Mouse (Mus musculus) splenic B cell, adult 2 months (primary cell): ENCODE data around the gene Fam20b.
A peak's percentile ranks its signal among the peaks of the same experiment; 100 is the strongest.

ENCODE experiments used
- DNase-seq: peaks from one replicate; pipeline ENCODE4 v3.0.0-alpha.2; 2011; ENCODE audit warnings: low read depth, low spot score
- H3K27me3 ChIP-seq: 2 replicates; pipeline ENCODE4 v1.6.1; 2012; ENCODE audit warnings: mild to moderate bottlenecking, low read length, moderate library complexity, mixed read lengths; ENCODE audit not compliant: control insufficient read depth, poor library complexity, insufficient read depth, severe bottlenecking
- H3K36me3 ChIP-seq: 2 replicates; pipeline ENCODE4 v1.6.1; 2012; ENCODE audit warnings: mild to moderate bottlenecking, low read length, moderate library complexity, mixed read lengths; ENCODE audit not compliant: control insufficient read depth, poor library complexity, insufficient read depth, severe bottlenecking

Gene Fam20b

GRCm38 (mm10) chr1:156710472-156711098, 8.3 kb downstream of the Fam20b start:
- DNase-seq, result no peak
- H3K27me3 ChIP-seq, result no peaks in the 10 kb centered on the region
- H3K36me3 ChIP-seq, result no peaks in the 10 kb centered on the region

GRCm38 (mm10) chr1:156708672-156709071, 10.2 kb downstream of the Fam20b start:
- 0 out of 2 replicates have a peak, but pooled peaks cover 4% of the 10 kb centered on the region for H3K36me3 ChIP-seq
- peak; percentile 43 for DNase-seq
- H3K27me3 ChIP-seq, result no peaks in the 10 kb centered on the region

GRCm38 (mm10) chr1:156705696-156706285, 13.1 kb downstream of the Fam20b start:
- Histone ChIP-seq H3K36me3 (0 out of 2 replicates have a peak, but pooled peaks cover 7% of the 10 kb centered on the region), H3K27me3 (no peaks in the 10 kb centered on the region)
- no peak for DNase-seq

GRCm38 (mm10) chr1:156703444-156703843, 15.4 kb downstream of the Fam20b start:
- Histone ChIP-seq H3K27me3 (no peaks in the 10 kb centered on the region), H3K36me3 (0 out of 2 replicates have a peak, but pooled peaks cover 7% of the 10 kb centered on the region)

GRCm38 (mm10) chr1:156702151-156702550, 16.7 kb downstream of the Fam20b start:
- no peak for DNase-seq
- H3K27me3 ChIP-seq, result no peaks in the 10 kb centered on the region
- H3K36me3 ChIP-seq, result 0 out of 2 replicates have a peak, but pooled peaks cover 9% of the 10 kb centered on the region

More at GRCm38 (mm10) chr1:156703444-156703843, 15.4 kb downstream of the Fam20b start:
- no peak for DNase-seq

GRCm38 (mm10) chr1:156686025-156686661, 32.7 kb downstream of the Fam20b start:
- peaks cover 15% of the 10 kb centered on the region; the same call in 1 of the 2 replicates for H3K36me3 ChIP-seq

GRCm38 (mm10) chr1:156679599-156679998, 39.3 kb downstream of the Fam20b start:
- Histone ChIP-seq H3K27me3 (no peaks in the 10 kb centered on the region), H3K36me3 (peaks cover 4% of the 10 kb centered on the region; the same call in 1 of the 2 replicates)
- no peak for DNase-seq

More at GRCm38 (mm10) chr1:156686025-156686661, 32.7 kb downstream of the Fam20b start:
- no peaks in the 10 kb centered on the region for H3K27me3 ChIP-seq
- DNase-seq, result no peak

- Histone ChIP-seq H3K27me3 (no peaks in the 10 kb centered on the region), H3K36me3 (peaks cover 3% of the 10 kb centered on the region; the same call in 1 of the 2 replicates)
- DNase-seq, result no peak
Observed at GRCm38 (mm10) chr1:156677230-156677629, 41.7 kb downstream of the Fam20b start.

GRCm38 (mm10) chr1:156676596-156676995, 42.3 kb downstream of the Fam20b start:
- Histone ChIP-seq H3K36me3 (peaks cover 5% of the 10 kb centered on the region; the same call in 1 of the 2 replicates), H3K27me3 (no peaks in the 10 kb centered on the region)
- no peak for DNase-seq

GRCm38 (mm10) chr1:156676171-156676570, 42.7 kb downstream of the Fam20b start:
- peak; percentile 75 for DNase-seq
- no peaks in the 10 kb centered on the region for H3K27me3 ChIP-seq
- peaks cover 7% of the 10 kb centered on the region; the same call in 1 of the 2 replicates for H3K36me3 ChIP-seq

- peak; percentile 88 for DNase-seq
- no peaks in the 10 kb centered on the region for H3K27me3 ChIP-seq
- H3K36me3 ChIP-seq, result peaks cover 4% of the 10 kb centered on the region; the same call in 1 of the 2 replicates
Observed at GRCm38 (mm10) chr1:156674195-156675000, 44.5 kb downstream of the Fam20b start, which contains the start of gene Tor3a. Gene Tor3a, minus strand, starts transcription at chr1:156674356.

- DNase-seq, result peak; percentile 49
- peaks cover 7% of the 10 kb centered on the region; the same call in 1 of the 2 replicates for H3K36me3 ChIP-seq
- no peaks in the 10 kb centered on the region for H3K27me3 ChIP-seq
Observed at GRCm38 (mm10) chr1:156673476-156674194, 45.3 kb downstream of the Fam20b start.

- Histone ChIP-seq H3K36me3 (peaks cover 7% of the 10 kb centered on the region; the same call in 1 of the 2 replicates), H3K27me3 (no peaks in the 10 kb centered on the region)
- peak; percentile 36 for DNase-seq
Observed at GRCm38 (mm10) chr1:156672720-156673475, 46.0 kb downstream of the Fam20b start.
